Mouse (Mus musculus) lung, adult 2 months (tissue): ENCODE results near the gene Rxfp4.

ENCODE experiments used
- CTCF ChIP-seq: fragments of 200-500 bp; IDR thresholded peaks from 2 replicates; pipeline ENCODE4 v1.5.1; 2011; ENCODE audit warnings: mild to moderate bottlenecking, low read length, control low read depth; ENCODE audit not compliant: insufficient read depth
- POLR2A ChIP-seq: fragments of 200-500 bp; IDR thresholded peaks from 2 replicates; pipeline ENCODE4 v1.6.1; 2011; ENCODE audit warnings: low read depth, mild to moderate bottlenecking, control low read depth, low read length, borderline replicate concordance; ENCODE audit errors: extremely low read depth

- TF ChIP-seq CTCF (no peak), POLR2A (no peak)
These were observed 5.0 kb downstream of the Rxfp4 start for GRCm38 (mm10) chr3:88647779-88648413.
